Mouse (Mus musculus) thymus, postnatal 10 days (tissue): ENCODE data around the gene Setmar.

Source experiments
- DNase-seq, 2 experiments: peaks; one replicate each; pipeline ENCODE4 v3.0.0; 2021; ENCODE audit warnings: low spot score in 2 of 2

Setmar gene

DNA sequence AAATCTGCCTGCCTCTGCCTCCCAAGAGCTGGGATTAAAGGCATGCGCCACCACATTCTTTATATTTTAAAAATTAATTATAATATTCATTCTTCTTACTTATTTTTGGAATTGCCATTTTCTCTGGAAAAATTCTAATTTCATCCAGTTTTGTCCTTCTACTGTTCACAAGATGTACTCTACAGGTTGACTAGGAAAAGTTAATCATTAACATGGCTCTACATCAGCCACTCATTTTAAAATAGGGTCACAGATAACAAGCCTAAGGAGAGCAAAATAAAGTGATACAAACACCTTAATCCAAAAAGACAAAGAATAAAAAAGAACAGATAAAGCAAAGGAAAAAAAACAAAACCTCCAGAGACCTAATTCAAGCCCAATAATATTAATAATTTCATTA is 50.1 kb downstream of the Setmar start:
- DNase-seq: no peak

DNA sequence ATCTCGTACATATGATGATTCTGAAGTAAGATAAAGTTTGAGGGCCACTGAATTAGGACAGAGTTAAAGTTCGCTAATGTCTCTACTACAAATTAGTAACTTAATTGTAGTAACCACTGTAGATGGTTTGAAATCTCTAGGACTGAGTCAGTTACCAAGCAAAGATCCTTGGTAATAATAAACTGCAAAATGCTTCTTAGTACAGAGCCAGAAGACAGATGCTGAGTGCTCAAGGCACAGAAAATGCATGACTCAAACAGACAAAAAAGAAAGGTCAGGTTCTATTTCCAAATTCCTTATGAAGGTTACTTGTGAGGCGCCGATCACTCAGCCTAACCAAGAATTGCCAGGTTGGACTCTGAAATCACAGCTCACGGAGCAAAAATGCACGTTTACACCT is 53.0 kb downstream of the Setmar start:
- no peak for DNase-seq

DNA sequence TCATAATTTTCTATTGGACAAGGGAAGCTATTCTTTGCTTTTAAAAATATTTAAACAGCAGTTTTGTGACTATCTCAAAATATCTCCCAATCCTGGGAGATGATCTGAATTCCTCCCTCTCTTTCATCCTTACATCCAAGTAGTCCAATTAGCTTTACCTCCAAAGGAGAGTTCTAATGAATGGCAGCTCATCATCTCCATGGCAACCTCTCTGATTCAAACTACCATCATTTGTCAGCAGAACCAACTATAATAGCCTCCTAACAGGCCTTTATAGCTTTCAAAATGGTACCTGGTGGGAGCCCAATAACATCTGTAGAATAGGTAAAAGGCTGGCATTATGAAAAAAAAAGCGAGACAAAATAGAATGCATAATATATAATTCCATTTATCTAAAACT is 60.6 kb downstream of the Setmar start:
- no peak for DNase-seq

DNA sequence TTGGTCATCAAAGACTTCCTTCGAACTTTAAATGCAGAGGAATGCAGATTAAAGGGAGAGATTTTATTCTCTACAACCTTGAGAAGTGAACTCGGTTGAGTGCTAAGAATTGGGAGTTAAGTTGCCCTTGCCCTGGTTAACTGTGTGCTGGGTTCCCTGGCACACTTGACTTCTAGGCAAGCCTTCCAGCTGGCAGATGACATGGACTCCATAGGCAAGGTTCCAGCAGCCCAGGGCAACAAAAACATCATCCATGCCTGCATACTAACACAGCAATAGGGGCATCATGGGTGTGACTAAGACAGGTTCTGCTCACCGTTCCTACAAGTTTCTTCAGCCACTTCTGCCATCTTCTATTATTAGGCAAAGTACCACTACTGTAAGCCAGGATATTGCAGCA is 61.8 kb downstream of the Setmar start:
- no peak for DNase-seq
